Mouse (Mus musculus) gastrocnemius, adult 2 months (tissue): ENCODE measurements at regions not wholly inside any gene's neighbourhood (a gene's known extent, or its start where the extent isn't known, plus 50 kb on each side); places are given as distances from the start of the nearest gene placed in this dataset.

Experiments used
- DNase-seq: peaks from one replicate; pipeline ENCODE4 v3.0.0; 2022
- H3K27ac ChIP-seq: fragments of 200-600 bp; 2 replicates; pipeline ENCODE4 v1.8.1; 2022; ENCODE audit warnings: mild to moderate bottlenecking
- H3K4me3 ChIP-seq: fragments of 200-600 bp; 2 replicates; pipeline ENCODE4 v1.8.1; 2022; ENCODE audit warnings: mild to moderate bottlenecking, moderate library complexity
- CTCF ChIP-seq: fragments of 200-600 bp; IDR thresholded peaks from 2 replicates; pipeline ENCODE4 v1.8.1; 2022; ENCODE audit warnings: antibody characterized with exemption, mild to moderate bottlenecking, moderate library complexity
- intact Hi-C: fragments of 180-260 bp; cut with DNase I; formaldehyde crosslinking; loops from one replicate; pipeline ENCODE4 v1.15.1; 2025

DNA sequence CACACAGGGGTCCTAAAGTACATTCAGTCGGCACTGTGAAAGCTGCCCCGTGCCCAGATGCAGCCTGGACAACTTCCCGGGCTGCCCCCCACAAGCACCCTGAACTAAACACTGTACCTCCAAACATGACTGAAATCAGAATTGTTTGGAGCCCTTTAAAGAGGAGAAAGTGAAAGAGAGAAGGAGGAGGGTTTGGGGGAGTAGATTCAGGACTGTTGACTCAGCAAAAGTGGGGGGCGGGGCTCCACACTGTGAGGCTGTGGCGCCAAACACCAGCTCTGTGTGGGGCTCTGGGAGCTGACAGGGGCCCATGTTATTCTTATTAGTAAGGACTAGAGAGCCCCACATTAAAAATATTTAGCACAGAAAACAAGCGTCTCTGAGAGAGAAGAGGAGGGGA lies 71.8 kb upstream of the Pou3f3 start:
- no peak overlapping the region for H3K4me3 ChIP-seq
- intact Hi-C loops: no loop called here
- TF ChIP-seq CTCF: no peak
- no peak for DNase-seq
- H3K27ac ChIP-seq: no peak overlapping the region

DNA sequence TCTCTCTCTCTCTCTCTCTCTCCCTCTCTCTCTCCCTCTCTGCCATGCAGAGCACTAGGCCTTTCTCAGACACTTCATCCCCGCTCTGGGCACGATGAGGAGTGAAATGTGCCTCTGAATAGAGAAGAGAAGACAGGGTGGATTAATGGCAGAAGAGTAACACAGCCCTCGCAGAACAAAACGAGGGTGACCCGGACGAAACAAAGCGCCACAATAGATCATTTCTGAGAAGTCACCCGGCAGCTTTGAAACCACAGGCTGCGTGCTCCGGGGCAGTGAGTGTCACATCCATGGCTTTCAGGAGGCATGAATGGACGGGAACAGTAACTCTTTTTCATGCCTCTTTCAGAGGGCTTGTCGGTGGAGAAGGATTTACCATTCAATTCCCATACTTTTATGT lies 66.8 kb upstream of the Pou3f3 start:
- TF ChIP-seq CTCF: no peak
- no peak for DNase-seq
- Histone ChIP-seq H3K4me3 (no peak overlapping the region), H3K27ac (no peak overlapping the region)
- intact Hi-C loops: no loop called here

DNA sequence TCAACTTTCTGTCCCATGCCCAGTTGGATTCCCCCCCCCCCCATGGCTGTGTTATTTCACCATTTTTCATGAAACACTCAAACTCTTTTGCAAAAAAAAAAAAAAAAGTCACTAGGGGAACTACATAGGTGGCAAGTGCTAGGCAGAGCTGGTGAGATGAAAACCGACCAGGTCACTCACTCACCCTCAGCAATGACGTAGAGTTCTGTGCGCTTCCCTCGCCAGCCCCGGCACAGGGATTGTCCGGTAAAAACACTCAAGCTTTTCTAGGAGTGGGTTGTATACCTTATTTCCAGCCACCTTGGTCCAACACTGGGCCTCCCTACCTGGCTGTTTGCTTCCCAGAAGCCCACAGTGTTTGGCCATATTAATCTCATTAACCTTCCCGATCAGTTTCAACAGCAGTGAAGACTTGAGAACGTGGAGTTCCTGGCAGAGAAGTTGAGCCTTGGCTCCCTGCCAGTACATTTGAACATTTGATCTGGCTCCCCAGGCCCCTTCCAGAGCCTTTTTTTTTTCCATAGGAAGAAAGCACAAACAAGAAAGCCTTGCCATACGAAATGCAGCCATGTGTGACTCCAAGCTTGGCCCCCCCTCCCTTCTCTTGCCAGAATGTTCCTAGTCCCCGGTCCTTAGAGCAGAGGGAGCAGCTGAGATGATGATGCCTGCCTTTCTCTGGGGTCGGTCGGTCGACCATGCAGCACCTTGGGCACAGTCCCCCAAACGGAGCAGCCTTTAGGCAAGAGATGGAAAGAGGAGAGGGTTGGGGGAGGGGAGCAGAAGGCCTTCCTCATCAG lies 65.9 kb upstream of the Pou3f3 start:
- intact Hi-C loops: no loop called here
- TF ChIP-seq CTCF: no peak
- DNase-seq: no peak
- Histone ChIP-seq H3K27ac (no peak overlapping the region), H3K4me3 (no peak overlapping the region)

DNA sequence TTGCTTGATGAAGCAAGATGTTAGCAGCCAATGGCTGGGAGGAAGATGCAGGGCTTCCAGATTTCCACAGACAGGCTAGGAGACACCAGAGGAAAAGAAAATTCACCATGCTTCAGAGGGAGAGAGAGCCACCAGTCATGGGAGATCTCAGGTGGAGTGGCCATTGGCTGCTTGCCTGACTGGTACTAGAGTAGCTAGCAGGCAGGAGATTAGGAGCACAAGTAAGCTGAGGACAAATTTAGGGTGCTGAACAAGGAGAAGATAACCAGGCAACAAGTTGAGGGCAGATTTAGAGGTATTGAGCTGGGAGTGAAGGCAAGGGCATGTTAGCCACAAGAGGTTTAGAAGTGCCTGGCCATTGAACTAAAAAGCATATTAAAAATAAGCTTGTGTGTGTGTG lies 63.3 kb upstream of the Pou3f3 start:
- Histone ChIP-seq H3K4me3 (no peak overlapping the region), H3K27ac (no peak overlapping the region)
- intact Hi-C loops: no loop called here
- no peak for DNase-seq
- TF ChIP-seq CTCF: no peak

DNA sequence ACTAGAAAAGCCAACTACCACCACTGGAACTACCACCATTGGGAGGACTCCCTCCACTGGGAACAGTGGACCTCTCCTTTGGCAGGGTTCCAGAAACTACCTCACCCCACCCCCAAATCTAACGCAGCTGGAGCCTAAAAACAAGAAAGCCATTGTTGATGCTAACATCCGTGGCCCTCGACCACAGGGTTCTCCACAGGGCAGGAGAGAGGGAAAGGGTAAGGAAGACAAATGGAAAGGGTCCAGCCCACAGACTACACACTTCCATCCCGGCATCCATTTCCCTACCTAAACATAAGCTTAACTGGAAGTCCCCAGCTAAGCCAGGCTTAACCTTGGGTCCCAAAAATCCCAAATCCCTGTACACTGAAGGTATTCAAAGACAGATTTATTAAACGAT lies 59.0 kb upstream of the Pou3f3 start:
- H3K4me3 ChIP-seq: no peak overlapping the region
- no peak for TF ChIP-seq CTCF
- no peak for DNase-seq
- H3K27ac ChIP-seq: no peak overlapping the region
- intact Hi-C loops: no loop called here
